Mouse (Mus musculus) stomach, postnatal 0 days (tissue): ENCODE measurements at regions not wholly inside any gene's neighbourhood (a gene's known extent, or its start where the extent isn't known, plus 50 kb on each side); places are given as distances from the start of the nearest gene placed in this dataset.

Experiments
- ATAC-seq: fragments of 200-750 bp; cut with Nextera tagmentation; 2 replicates; pipeline ENCODE4 v1.8.0; 2017; ENCODE audit not compliant: low FRiP score, low TSS enrichment
- DNase-seq: peaks from one replicate; pipeline ENCODE4 v3.0.0-alpha.2; 2016; ENCODE audit warnings: low spot score
- H3K27ac ChIP-seq: fragments of 300-500 bp; sonication (generic); replicated peaks from 2 replicates; pipeline ENCODE4 v1.5.1; 2014; ENCODE audit warnings: mild to moderate bottlenecking, control low read depth
- H3K27me3 ChIP-seq: fragments of 300-500 bp; sonication (generic); 2 replicates; pipeline ENCODE4 v1.6.1; 2014; ENCODE audit warnings: low read length; ENCODE audit not compliant: control insufficient read depth, insufficient read depth
- H3K36me3 ChIP-seq: fragments of 300-500 bp; sonication (generic); 2 replicates; pipeline ENCODE4 v1.6.1; 2014; ENCODE audit warnings: low read length, mixed read lengths; ENCODE audit not compliant: control insufficient read depth, insufficient read depth
- H3K4me1 ChIP-seq: fragments of 300-500 bp; sonication (generic); replicated peaks from 2 replicates; pipeline ENCODE4 v1.6.1; 2014; ENCODE audit warnings: antibody characterized with exemption; ENCODE audit not compliant: control insufficient read depth, insufficient read depth
- H3K4me2 ChIP-seq: fragments of 300-500 bp; sonication (generic); replicated peaks from 2 replicates; pipeline ENCODE4 v1.6.1; 2014; ENCODE audit warnings: low read depth, mild to moderate bottlenecking, control low read depth, moderate library complexity
- H3K4me3 ChIP-seq: fragments of 300-500 bp; sonication (generic); 2 replicates; pipeline ENCODE4 v1.5.1; 2014; ENCODE audit warnings: low read depth, low read length, control low read depth
- H3K9ac ChIP-seq: fragments of 300-500 bp; sonication (generic); 2 replicates; pipeline ENCODE4 v1.6.1; 2014; ENCODE audit warnings: mild to moderate bottlenecking, low read length, control low read depth, mixed read lengths
- H3K9me3 ChIP-seq: fragments of 300-500 bp; sonication (generic); 2 replicates; pipeline ENCODE4 v1.6.1; 2016; ENCODE audit warnings: low read length; ENCODE audit not compliant: control insufficient read depth
- CTCF ChIP-seq: IDR thresholded peaks from 2 replicates; pipeline ENCODE4 v1.5.1; 2016; ENCODE audit warnings: antibody characterized with exemption, low read depth, mild to moderate bottlenecking, moderate library complexity
- EP300 ChIP-seq: optimal IDR thresholded peaks from 2 replicates; pipeline ENCODE3; 2016; ENCODE audit warnings: antibody characterized with exemption
- WGBS: fragments of 180-500 bp; shearing (Covaris S2); extraction: QIAGEN DNeasy Blood & Tissue Kit; methylation state at CpG from one replicate; pipeline ENCODE4 v1.1.7; 2014; 5-methylcytosine and 5-hydroxymethylcytosine counted together

GRCm38 (mm10) chr16:86261612-86262011 is 360.0 kb upstream of the Adamts5 start:
- DNase-seq (no peak), ATAC-seq (no peak)
- Histone ChIP-seq H3K27ac (no peak overlapping the region), H3K9ac (no peak overlapping the region), H3K4me3 (no peak overlapping the region), H3K36me3 (no peaks in the 10 kb centered on the region), H3K27me3 (no peaks in the 10 kb centered on the region), H3K9me3 (no peaks in the 10 kb centered on the region), H3K4me2 (no peak overlapping the region), H3K4me1 (no peaks in the 10 kb centered on the region)
- TF ChIP-seq EP300 (no peak), CTCF (no peak)
- 52% methylated on average over 8 of the region's 8 CpGs for WGBS

GRCm38 (mm10) chr16:86252630-86253029 is 351.0 kb upstream of the Adamts5 start:
- no peak overlapping the region for H3K4me3 ChIP-seq
- H3K27ac ChIP-seq = no peak overlapping the region
- H3K4me2 ChIP-seq = no peak overlapping the region
- TF ChIP-seq CTCF = no peak
- no peak for TF ChIP-seq EP300
- H3K9me3 ChIP-seq = no peaks in the 10 kb centered on the region
- ATAC-seq = no peak
- no peaks in the 10 kb centered on the region for H3K4me1 ChIP-seq
- DNase-seq = no peak
- no peaks in the 10 kb centered on the region for H3K36me3 ChIP-seq
- no peak overlapping the region for H3K9ac ChIP-seq
- H3K27me3 ChIP-seq = no peaks in the 10 kb centered on the region

GRCm38 (mm10) chr16:86250021-86250420 is 348.4 kb upstream of the Adamts5 start:
- ATAC-seq = no peak
- Histone ChIP-seq H3K9ac (no peak overlapping the region), H3K36me3 (no peaks in the 10 kb centered on the region), H3K27me3 (no peaks in the 10 kb centered on the region), H3K4me3 (no peak overlapping the region), H3K4me1 (no peaks in the 10 kb centered on the region), H3K4me2 (no peak overlapping the region), H3K9me3 (no peaks in the 10 kb centered on the region), H3K27ac (no peak overlapping the region)
- WGBS = 84% methylated on average over 6 of the region's 6 CpGs
- no peak for DNase-seq
- TF ChIP-seq EP300 = no peak
- no peak for TF ChIP-seq CTCF

- Histone ChIP-seq H3K36me3 (no peaks in the 10 kb centered on the region), H3K4me1 (no peaks in the 10 kb centered on the region), H3K9ac (no peak overlapping the region), H3K4me3 (no peak overlapping the region), H3K4me2 (no peak overlapping the region), H3K9me3 (no peaks in the 10 kb centered on the region), H3K27ac (no peak overlapping the region), H3K27me3 (no peaks in the 10 kb centered on the region)
- ATAC-seq (no peak), DNase-seq (no peak)
- TF ChIP-seq EP300 (no peak), CTCF (no peak)
- WGBS = 53% methylated on average over 2 of the region's 2 CpGs
These were observed 342.6 kb upstream of the Adamts5 start for GRCm38 (mm10) chr16:86244191-86244590.

- no peak for ATAC-seq
- no peaks in the 10 kb centered on the region for H3K4me1 ChIP-seq
- H3K9ac ChIP-seq = no peak overlapping the region
- H3K9me3 ChIP-seq = no peaks in the 10 kb centered on the region
- no peak for DNase-seq
- H3K4me3 ChIP-seq = no peak overlapping the region
- H3K27ac ChIP-seq = no peak overlapping the region
- H3K36me3 ChIP-seq = no peaks in the 10 kb centered on the region
- WGBS = 59% methylated on average over 3 of the region's 3 CpGs
- H3K4me2 ChIP-seq = no peak overlapping the region
- TF ChIP-seq EP300 (no peak), CTCF (no peak)
- no peaks in the 10 kb centered on the region for H3K27me3 ChIP-seq
These were observed 341.3 kb upstream of the Adamts5 start for GRCm38 (mm10) chr16:86242766-86243510.

GRCm38 (mm10) chr16:86222997-86223396 is 321.4 kb upstream of the Adamts5 start:
- Histone ChIP-seq H3K9ac (no peak overlapping the region), H3K27ac (no peak overlapping the region), H3K36me3 (no peaks in the 10 kb centered on the region), H3K27me3 (no peaks in the 10 kb centered on the region), H3K9me3 (no peaks in the 10 kb centered on the region), H3K4me1 (no peaks in the 10 kb centered on the region), H3K4me2 (no peak overlapping the region), H3K4me3 (no peak overlapping the region)
- ATAC-seq (no peak), DNase-seq (no peak)
- 59% methylated on average over 3 of the region's 3 CpGs for WGBS
- TF ChIP-seq EP300 = no peak
- TF ChIP-seq CTCF = no peak
